Mouse (Mus musculus) CH12.LX (cell line): ENCODE data around the gene Vps33a. TPM values are rescaled to one million over a fixed set of nuclear protein-coding genes. Genes with fewer than 3 reads are reported as not detected.

Source experiments
- DNase-seq: peaks from one replicate; pipeline ENCODE4 v3.0.0-alpha.2; 2013; ENCODE audit errors: extremely low read depth
- H3K27ac ChIP-seq: 2 replicates; pipeline ENCODE4 v1.5.1; 2012; ENCODE audit warnings: low read depth, mild to moderate bottlenecking, control low read depth, moderate library complexity; ENCODE audit not compliant: insufficient read depth
- H3K27me3 ChIP-seq: replicated peaks from 2 replicates; pipeline ENCODE3; 2012; ENCODE audit warnings: inconsistent platforms
- H3K36me3 ChIP-seq, 2 experiments: replicated peaks in 1 of 2; 2 replicates each; pipeline versions ENCODE3 to v1.6.1; 2012; ENCODE audit warnings: inconsistent platforms in 1 of 2, low read length in 1 of 2, mild to moderate bottlenecking in 1 of 2, mixed read lengths in 1 of 2, moderate library complexity in 1 of 2; ENCODE audit not compliant: control insufficient read depth in 1 of 2, insufficient read depth in 1 of 2
- H3K4me1 ChIP-seq, 2 experiments: 2 replicates each; pipeline ENCODE4 v1.6.1; 2012; ENCODE audit warnings: inconsistent platforms in 1 of 2, moderate library complexity in 1 of 2; ENCODE audit not compliant: insufficient read depth in 2 of 2, control insufficient read depth in 1 of 2
- H3K4me2 ChIP-seq: 2 replicates; pipeline ENCODE4 v1.6.1; 2012; ENCODE audit warnings: low read depth, mild to moderate bottlenecking, control low read depth; ENCODE audit not compliant: poor library complexity, insufficient read depth, severe bottlenecking
- H3K4me3 ChIP-seq, 3 experiments: fragments of 150-350 bp in 1 of 3; sonication (generic) in 1 of 3; replicated peaks in 1 of 3; 2 replicates each; pipeline versions ENCODE3 to v1.5.1; 2011 to 2012; ENCODE audit warnings: low read depth in 2 of 3, low read length in 2 of 3, mild to moderate bottlenecking in 2 of 3, moderate library complexity in 2 of 3, control low read depth in 1 of 3, improper control_type of control experiment in 1 of 3, inconsistent platforms in 1 of 3, mixed read lengths in 1 of 3; ENCODE audit not compliant: poor library complexity in 1 of 3
- H3K79me2 ChIP-seq: replicated peaks from 2 replicates; pipeline ENCODE4 v1.6.1; 2012; ENCODE audit warnings: mild to moderate bottlenecking, moderate library complexity; ENCODE audit not compliant: control insufficient read depth, poor library complexity, insufficient read depth, severe bottlenecking; ENCODE audit errors: extremely low read depth
- H3K9ac ChIP-seq: 2 replicates; pipeline ENCODE4 v1.6.1; 2012; ENCODE audit warnings: low read depth, mild to moderate bottlenecking, control low read depth, moderate library complexity; ENCODE audit not compliant: insufficient read depth
- H3K9me3 ChIP-seq: replicated peaks from 2 replicates; pipeline ENCODE3; 2012; ENCODE audit warnings: low read length, inconsistent platforms, mixed read lengths
- BHLHE40 ChIP-seq: IDR thresholded peaks from 2 replicates; pipeline ENCODE4 v1.6.1; 2011; ENCODE audit warnings: mild to moderate bottlenecking, low read depth, low read length, improper control_type of control experiment
- E2F4 ChIP-seq: IDR thresholded peaks from 2 replicates; pipeline ENCODE4 v1.6.1; 2011; ENCODE audit warnings: low read depth, low read length, improper control_type of control experiment; ENCODE audit not compliant: insufficient replicate concordance
- JUND ChIP-seq: conservative IDR thresholded peaks from 2 replicates; pipeline ENCODE4 v1.6.1; 2011; ENCODE audit warnings: low read depth, low read length, improper control_type of control experiment
- MAFK ChIP-seq: IDR thresholded peaks from 2 replicates; pipeline ENCODE4 v1.6.1; 2011; ENCODE audit warnings: low read length, improper control_type of control experiment; ENCODE audit not compliant: insufficient replicate concordance
- MAX ChIP-seq: IDR thresholded peaks from 2 replicates; pipeline ENCODE4 v1.6.1; 2011; ENCODE audit warnings: low read length, improper control_type of control experiment
- MEF2A ChIP-seq: IDR thresholded peaks from 2 replicates; pipeline ENCODE4 v1.6.1; 2014; ENCODE audit warnings: low read depth, mild to moderate bottlenecking, inconsistent platforms, low read length, improper control_type of control experiment, borderline replicate concordance
- MXI1 ChIP-seq: IDR thresholded peaks from 2 replicates; pipeline ENCODE4 v1.6.1; 2011; ENCODE audit warnings: mild to moderate bottlenecking, low read depth, low read length, improper control_type of control experiment
- MYC ChIP-seq: IDR thresholded peaks from 2 replicates; pipeline ENCODE4 v1.6.1; 2011; ENCODE audit warnings: low read depth, mild to moderate bottlenecking, improper control_type of control experiment, low read length
- NELFE ChIP-seq: IDR thresholded peaks from 2 replicates; pipeline ENCODE4 v1.6.1; 2011; ENCODE audit warnings: low read depth, low read length, improper control_type of control experiment
- NRF1 ChIP-seq: IDR thresholded peaks from 2 replicates; pipeline ENCODE4 v1.6.1; 2014; ENCODE audit warnings: low read depth, mild to moderate bottlenecking, inconsistent platforms, low read length, improper control_type of control experiment, moderate library complexity
- RAD21 ChIP-seq: IDR thresholded peaks from 2 replicates; pipeline ENCODE4 v1.6.1; 2011; ENCODE audit warnings: low read depth, mild to moderate bottlenecking, low read length, improper control_type of control experiment, moderate library complexity
- SMC3 ChIP-seq: IDR thresholded peaks from 2 replicates; pipeline ENCODE4 v1.6.1; 2011; ENCODE audit warnings: low read depth, low read length, improper control_type of control experiment
- TBP ChIP-seq: conservative IDR thresholded peaks from 2 replicates; pipeline ENCODE4 v1.6.1; 2011; ENCODE audit warnings: low read depth, low read length, improper control_type of control experiment
- UBTF ChIP-seq: IDR thresholded peaks from 2 replicates; pipeline ENCODE4 v1.6.1; 2012; ENCODE audit warnings: low read depth, mild to moderate bottlenecking, inconsistent platforms, low read length, improper control_type of control experiment, moderate library complexity
- USF1 ChIP-seq: IDR thresholded peaks from 2 replicates; pipeline ENCODE4 v1.6.1; 2014; ENCODE audit warnings: low read depth, mild to moderate bottlenecking, inconsistent platforms, low read length, improper control_type of control experiment
- USF2 ChIP-seq: conservative IDR thresholded peaks from 2 replicates; pipeline ENCODE4 v1.6.1; 2011; ENCODE audit warnings: low read depth, low read length, improper control_type of control experiment
- ZC3H11A ChIP-seq: IDR thresholded peaks from 2 replicates; pipeline ENCODE4 v1.6.1; 2012; ENCODE audit warnings: low read depth, mild to moderate bottlenecking, inconsistent platforms, low read length, improper control_type of control experiment
- ZMIZ1 ChIP-seq: IDR thresholded peaks from 2 replicates; pipeline ENCODE4 v1.6.1; 2012; ENCODE audit warnings: low read depth, mild to moderate bottlenecking, inconsistent platforms, low read length, improper control_type of control experiment
- ZNF384 ChIP-seq: IDR thresholded peaks from 2 replicates; pipeline ENCODE4 v1.6.1; 2012; ENCODE audit warnings: low read depth, low read length, improper control_type of control experiment, inconsistent platforms
- dilution Hi-C: fragments of 300-500 bp; cut with MboI; formaldehyde crosslinking; loops from 2 replicates; pipeline ENCODE4 v1.14.3; 2020; ENCODE audit warnings: low sequenced_read_pairs; ENCODE audit not compliant: extremely low pct_unique_long_range_greater_than_20kb, extremely low pct_ligation_motif_present
- in situ Hi-C: fragments of 300-500 bp; cut with MboI; formaldehyde crosslinking; loops from 3 replicates; pipeline ENCODE4 v1.14.3; 2019; ENCODE audit warnings: low sequenced_read_pairs, low pct_ligation_motif_present, low pct_unique_long_range_greater_than_20kb, mixed read lengths
- polyA plus RNA-seq: library from polyadenylated mRNA; unstranded; fragments of >175 nt; gene quantifications from 2 replicates; pipeline ENCODE4 v1.2.1, GENCODE M21; 2012; ENCODE audit warnings: low read depth; ENCODE audit not compliant: insufficient read length
- total RNA-seq, 2 experiments: library from RNA; depleted of rRNA; stranded (reverse); fragments of 300-350 nt in 1 of 2; fragments of >200 nt in 1 of 2; gene quantifications; 2 replicates each; pipeline ENCODE4 v1.2.3; 2012 to 2014

Vps33a gene
- total and polyA plus RNA-seq, 3 experiments = 17.1 to 30.6 (median 21.0) TPM

DNA sequence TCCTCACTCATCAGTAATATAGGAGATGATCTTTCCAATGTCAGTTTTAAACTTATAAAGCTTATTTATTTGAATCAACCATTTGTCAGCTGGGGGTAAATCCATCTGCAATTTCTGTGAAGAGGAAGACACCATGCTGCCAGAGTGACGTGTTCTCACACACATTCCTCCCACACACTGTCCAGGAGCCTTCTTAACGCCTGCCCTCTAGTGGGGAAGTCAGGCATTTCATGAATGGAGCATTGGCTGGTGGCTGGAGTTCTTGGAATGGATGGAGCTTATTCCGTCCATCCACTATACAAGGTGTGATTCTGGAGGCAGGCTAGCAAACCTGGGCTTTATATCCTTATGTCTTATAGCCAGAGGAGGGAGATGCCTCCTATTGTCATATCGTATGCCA lies 37.0 kb upstream of the Vps33a start (continued):
- TF ChIP-seq UBTF = no peak
- no peak for TF ChIP-seq ZNF384

DNA sequence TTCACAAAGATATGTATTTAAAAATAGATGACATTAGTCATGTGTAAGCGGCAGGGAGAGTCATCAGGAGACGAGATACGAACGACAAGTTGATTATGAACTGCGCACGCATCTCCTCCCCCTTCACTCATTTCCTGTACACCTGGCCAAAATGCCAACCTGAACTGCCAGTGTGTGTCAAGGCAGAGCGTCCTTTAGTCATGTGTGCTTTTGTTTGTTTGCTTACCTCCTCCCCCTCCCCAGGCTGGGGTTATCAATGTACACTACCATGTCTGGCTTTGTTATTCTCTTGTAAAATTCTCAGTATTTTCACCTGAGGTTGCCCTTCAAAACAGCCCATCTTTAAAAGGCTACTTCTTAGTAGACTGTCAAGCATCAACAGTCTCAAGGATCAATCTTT lies 36.6 kb upstream of the Vps33a start:
- H3K9me3 ChIP-seq = no peaks in the 10 kb centered on the region
- H3K79me2 ChIP-seq = no peaks in the 10 kb centered on the region
- no peak overlapping the region for H3K9ac ChIP-seq
- dilution Hi-C loops (no loop called here), in situ Hi-C loops (no loop called here)
- peaks cover 46 to 91% of the 10 kb centered on the region in 2 experiments for H3K36me3 ChIP-seq
- DNase-seq = no peak
- no peak for TF ChIP-seq SMC3
- TF ChIP-seq TBP = no peak
- TF ChIP-seq NELFE = no peak
- TF ChIP-seq RAD21 = no peak
- no peak for TF ChIP-seq JUND
- TF ChIP-seq NRF1 = no peak
- TF ChIP-seq USF1 = no peak
- TF ChIP-seq E2F4 = no peak
- TF ChIP-seq MEF2A = no peak
- no peak for TF ChIP-seq ZMIZ1
- no peak for TF ChIP-seq BHLHE40
- TF ChIP-seq MXI1 = no peak
- no peak for TF ChIP-seq MAX
- no peak for TF ChIP-seq MAFK
- TF ChIP-seq ZNF384 = no peak
- H3K27ac ChIP-seq = no peak overlapping the region
- H3K4me1 ChIP-seq = peaks cover 0 to 5% of the 10 kb centered on the region in 2 experiments; a peak in 2 of 4 replicates
- no peak overlapping the region for H3K4me3 ChIP-seq
- no peaks in the 10 kb centered on the region for H3K27me3 ChIP-seq
- no peak overlapping the region for H3K4me2 ChIP-seq

DNA sequence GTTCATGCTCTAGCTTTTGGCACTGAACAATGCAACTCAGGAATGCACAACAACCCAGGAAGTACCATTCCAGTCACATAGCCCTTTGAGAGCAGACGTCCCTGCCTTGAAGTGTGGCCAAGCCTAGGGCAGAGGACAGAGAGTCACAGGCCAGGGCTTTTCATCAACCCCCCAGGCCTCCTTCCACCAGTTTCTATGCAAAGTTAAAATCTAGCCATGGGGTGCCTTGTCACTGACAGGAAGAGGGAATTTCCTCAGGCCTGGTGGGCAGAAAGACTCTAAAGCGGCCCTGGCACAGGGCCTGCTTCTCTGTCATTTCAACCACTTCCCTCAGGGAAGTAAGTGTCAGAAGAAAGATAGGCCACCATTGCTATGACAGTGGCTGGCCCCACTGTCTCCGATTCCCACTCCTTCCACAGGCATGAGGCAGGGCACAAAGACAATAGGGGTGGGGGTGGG lies 34.4 kb upstream of the Vps33a start:
- Histone ChIP-seq H3K9ac (no peak overlapping the region), H3K4me2 (no peak overlapping the region), H3K4me3 (no peak overlapping the region), H3K36me3 (peaks cover 39 to 86% of the 10 kb centered on the region in 2 experiments), H3K4me1 (peaks cover 0 to 5% of the 10 kb centered on the region in 2 experiments; a peak in 2 of 4 replicates), H3K27ac (no peak overlapping the region), H3K79me2 (no peaks in the 10 kb centered on the region; the same call in 1 of the 2 replicates), H3K27me3 (no peaks in the 10 kb centered on the region), H3K9me3 (no peaks in the 10 kb centered on the region)
- dilution Hi-C loops (no loop called here), in situ Hi-C loops (no loop called here)
- DNase-seq = no peak
- TF ChIP-seq USF2 = no peak
- no peak for TF ChIP-seq ZC3H11A
- TF ChIP-seq MYC = no peak
